Mouse (Mus musculus) monocyte, adult 5-6 weeks (primary cell): Measurements from ENCODE around the gene 4930544D05Rik. TPM values are rescaled to one million over a fixed set of nuclear protein-coding genes. Genes with fewer than 3 reads are reported as not detected.

Experiments
- total RNA-seq: library from RNA; stranded (forward); fragments of 200-1000, 200-491, 200-594 nt; gene quantifications from 3 replicates; pipeline ENCODE4 v1.2.3, GENCODE M21; 2017

Gene 4930544D05Rik
- total RNA-seq, 1 experiment from 2014 or later = not detected

Other genes starting within 250 kb of the 4930544D05Rik start
- 1.6 to 4.9 TPM (median 2.1 TPM) in 3 replicates for gene Pelp1, start 205.8 kb upstream of the 4930544D05Rik start, total RNA-seq
- 94.2 to 148 TPM (median 113 TPM) in 3 replicates for gene Arrb2, start 183.2 kb upstream of the 4930544D05Rik start, total RNA-seq
- 37.7 to 56.2 TPM (median 52.1 TPM) in 3 replicates for gene Med11, start 163.9 kb upstream of the 4930544D05Rik start, total RNA-seq
- 0.21 TPM in 1 of 3 replicates, not detected in the others for gene Zmynd15, start 156.4 kb upstream of the 4930544D05Rik start, total RNA-seq
- 1.6 to 3.5 TPM (median 2.8 TPM) in 3 replicates for gene Cxcl16, start 155.9 kb upstream of the 4930544D05Rik start, total RNA-seq
- gene Tm4sf5, start 110.6 kb upstream of the 4930544D05Rik start, total RNA-seq = not detected in 3 replicates
- gene Vmo1, start 101.2 kb upstream of the 4930544D05Rik start, total RNA-seq = not detected in 3 replicates
- gene Gltpd2, start 96.7 kb upstream of the 4930544D05Rik start, total RNA-seq = not detected in 3 replicates
- gene Psmb6, start 90.5 kb upstream of the 4930544D05Rik start, total RNA-seq = 181 to 224 TPM (median 209 TPM) in 3 replicates
- not detected in 3 replicates for gene Gm40193, start 82.9 kb upstream of the 4930544D05Rik start, total RNA-seq
- gene Pld2, start 75.8 kb upstream of the 4930544D05Rik start, total RNA-seq = 5.1 to 22.0 TPM (median 11.1 TPM) in 3 replicates
- gene Mink1, start 53.0 kb upstream of the 4930544D05Rik start, total RNA-seq = 50.8 to 81.3 TPM (median 55.8 TPM) in 3 replicates
- 2.1 to 17.4 TPM (median 5.5 TPM) in 3 replicates for gene Chrne, start 3.4 kb downstream of the 4930544D05Rik start, total RNA-seq
- gene Gp1ba, start 23.3 kb downstream of the 4930544D05Rik start, total RNA-seq = 0.57 to 3.3 TPM in 2 of 3 replicates, not detected in the other
- 89.4 to 129 TPM (median 90.9 TPM) in 3 replicates for gene Rnf167, start 31.4 kb downstream of the 4930544D05Rik start, total RNA-seq
- gene Slc25a11, start 31.6 kb downstream of the 4930544D05Rik start, total RNA-seq = 41.1 to 62.6 TPM (median 43.5 TPM) in 3 replicates
- 527 to 871 TPM (median 568 TPM) in 3 replicates for gene Pfn1, start 38.8 kb downstream of the 4930544D05Rik start, total RNA-seq
- gene Eno3, start 41.4 kb downstream of the 4930544D05Rik start, total RNA-seq = 236 to 452 TPM (median 414 TPM) in 3 replicates
- gene Spag7, start 53.6 kb downstream of the 4930544D05Rik start, total RNA-seq = 49.1 to 78.2 TPM (median 76.7 TPM) in 3 replicates
- 8.9 to 20.6 TPM (median 15.7 TPM) in 3 replicates for gene Camta2, start 72.3 kb downstream of the 4930544D05Rik start, total RNA-seq
- gene Inca1, start 84.3 kb downstream of the 4930544D05Rik start, total RNA-seq = 0.53 TPM in 1 of 3 replicates, not detected in the others
- gene Kif1c, start 84.7 kb downstream of the 4930544D05Rik start, total RNA-seq = 27.3 to 30.6 TPM (median 30.3 TPM) in 3 replicates
- 2.1 to 6.5 TPM (median 2.1 TPM) in 3 replicates for gene Zfp3, start 148.4 kb downstream of the 4930544D05Rik start, total RNA-seq
- 13.5 to 64.4 TPM (median 25.6 TPM) in 3 replicates for gene Scimp, start 196.7 kb downstream of the 4930544D05Rik start, total RNA-seq
- gene Rabep1, start 228.9 kb downstream of the 4930544D05Rik start, total RNA-seq = 69.4 to 95.6 TPM (median 71.4 TPM) in 3 replicates